Mouse (Mus musculus) central nervous system, embryonic 18 days (tissue): ENCODE measurements around the gene Raf1. TPM values are rescaled to one million over a fixed set of nuclear protein-coding genes. Genes with fewer than 3 reads are reported as not detected.

ENCODE experiments used
- polyA plus RNA-seq: library from polyadenylated mRNA; depleted of rRNA; stranded (reverse); fragments of >200 nt; gene quantifications from 2 replicates; pipeline ENCODE4 v1.2.3, GENCODE M21; 2012; rRNA removed

Raf1 gene
- polyA plus RNA-seq = 240 and 245 TPM in 2 replicates

GRCm38 (mm10) chr6:115676452-115677128, at the start of gene Raf1:
Gene Raf1, minus strand, starts transcription at chr6:115676635.

DNA sequence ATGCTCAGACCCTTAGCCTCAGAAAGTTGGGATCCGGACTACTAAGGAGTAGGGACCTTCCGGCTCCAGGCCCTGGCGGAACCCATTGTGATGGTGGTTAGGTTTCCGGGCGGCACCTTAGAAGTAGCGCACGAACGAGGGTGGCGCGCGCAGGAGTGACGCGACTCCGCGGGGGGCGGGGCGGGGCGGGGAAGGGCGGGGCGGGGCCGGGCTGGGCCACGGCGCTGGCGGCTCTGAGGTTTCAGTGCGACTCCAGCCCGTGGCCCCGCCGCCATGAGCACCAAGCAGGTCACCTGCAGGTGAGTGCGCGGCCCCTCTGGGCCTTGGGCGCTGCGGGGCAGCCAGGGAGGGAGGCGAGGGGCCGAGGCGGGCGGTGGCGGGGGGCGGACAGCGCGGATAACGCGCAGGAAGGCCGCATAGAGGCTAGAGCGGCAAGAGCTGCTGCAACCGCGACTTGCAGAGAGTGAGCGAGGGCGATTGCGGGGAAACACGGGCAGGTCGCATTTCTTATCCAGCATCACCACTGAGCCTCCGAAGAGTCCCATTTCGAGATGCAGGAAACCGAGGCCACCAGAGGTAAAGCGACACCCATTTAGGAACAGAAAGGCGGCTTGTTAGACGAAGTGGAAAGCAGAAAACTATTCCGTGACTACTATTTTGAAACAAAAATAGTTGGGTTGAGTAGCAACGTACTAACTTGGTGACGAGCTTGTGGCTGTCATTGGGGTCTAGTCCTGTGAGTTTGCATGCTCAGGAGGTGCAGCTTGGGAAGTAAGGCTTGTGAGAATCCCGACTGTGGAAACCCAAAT, 74.5 kb downstream of the Raf1 start, which contains the start of gene Mkrn2:
Mkrn2 (plus strand) TSS at position 188 of the 809 bp plus-strand sequence.

DNA sequence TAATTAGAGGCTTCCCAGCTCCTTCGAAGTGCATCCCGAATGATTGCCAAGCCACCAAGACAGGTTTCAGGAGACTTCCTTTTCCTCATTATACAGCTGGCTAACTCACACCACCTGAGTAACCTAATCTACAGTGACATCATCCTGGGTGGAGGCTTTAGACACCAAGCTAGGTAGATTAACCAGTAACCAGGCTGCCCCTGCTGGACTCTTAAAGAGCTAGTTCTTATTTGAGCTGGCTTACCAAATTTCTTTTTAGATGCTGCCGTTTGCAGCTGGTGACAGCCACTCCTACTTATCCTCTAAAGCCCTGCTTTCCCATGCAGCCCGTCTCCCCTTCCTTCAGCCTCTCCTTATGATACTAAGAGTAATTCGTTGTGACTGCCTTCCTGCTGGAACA, 84.0 kb downstream of the Raf1 start, which contains the start of gene Mkrn2os:
Mkrn2os (minus strand) TSS at position 119 of the 400 bp plus-strand sequence.

Other genes with a start within 250 kb of the Raf1 start
- gene Tsen2, start 132.0 kb downstream of the Raf1 start, polyA plus RNA-seq = 25.7 and 28.2 TPM in 2 replicates
- gene Mkrn2os, start 84.1 kb downstream of the Raf1 start, polyA plus RNA-seq = 0.09 and 0.16 TPM in 2 replicates
- 28.6 and 32.0 TPM in 2 replicates for gene Mkrn2, start 74.7 kb downstream of the Raf1 start, polyA plus RNA-seq
- 1.5 TPM in 2 replicates for gene Tmem40, start 85.8 kb upstream of the Raf1 start, polyA plus RNA-seq
- 14.4 and 15.2 TPM in 2 replicates for gene Cand2, start 97.9 kb upstream of the Raf1 start, polyA plus RNA-seq
- gene Rpl32, start 132.1 kb upstream of the Raf1 start, polyA plus RNA-seq = 1,760 and 1,858 TPM in 2 replicates
- 4.2 and 4.4 TPM in 2 replicates for gene Efcab12, start 161.8 kb upstream of the Raf1 start, polyA plus RNA-seq
- gene Mbd4, start 176.7 kb upstream of the Raf1 start, polyA plus RNA-seq = 10.2 and 11.0 TPM in 2 replicates
- 31.0 and 33.5 TPM in 2 replicates for gene Ift122, start 176.8 kb upstream of the Raf1 start, polyA plus RNA-seq